Comparison of ENCODE assay signal across 9 mouse cellular contexts in genomic region chr3:108389111-108389545, GRCm38 (mm10). TPM values are rescaled to one million over a fixed set of nuclear protein-coding genes. Genes with fewer than 3 reads are reported as not detected.
A peak's percentile ranks its signal among the peaks of the same experiment; 100 is the strongest.
DNase-seq lines count a peak whose midpoint lies in the region; ATAC-seq lines count a peak whose summit lies in the region.
"Had no signal": no experiment of that assay in that cellular context is flagged by ENCODE, and none has a peak within 500 bp of the region (broad histone marks: within the 10 kb centered on the region; RNA-seq: fewer than 3 reads in every experiment).

No protein-coding gene starts in this region.

- no peak overlapping the region; the same call in 1 of the 2 replicates for H3K27ac ChIP-seq in heart, embryonic 12.5 days (ENCODE audit: poor library complexity, severe bottlenecking)
- H3K27ac ChIP-seq in kidney, embryonic 16.5 days (ENCODE audit: low read length), result no peak overlapping the region

- 0% methylated on average over 5 of the region's 5 CpGs for WGBS in heart, embryonic 12.5 days
- under 1% methylated on average over 5 of the region's 5 CpGs for WGBS in kidney, embryonic 16.5 days

- H3K4me2 ChIP-seq in heart, embryonic 12.5 days, result peak overlapping the region; percentile 44
- H3K4me2 ChIP-seq in kidney, embryonic 16.5 days (replicated peaks; ENCODE audit: low read depth, low read length), result 0 out of 2 replicates have a peak overlapping the region, but pooled peaks have one; percentile 5

- H3K9me3 ChIP-seq in heart, embryonic 12.5 days (replicated peaks), result no peaks in the 10 kb centered on the region
- H3K9me3 ChIP-seq in kidney, embryonic 16.5 days (ENCODE audit: low read length), result no peaks in the 10 kb centered on the region

- peak; percentile 78 for ATAC-seq in heart, embryonic 12.5 days (ENCODE audit: insufficient number of reproducible peaks, low FRiP score)
- ATAC-seq in kidney, embryonic 16.5 days (ENCODE audit: low FRiP score, low TSS enrichment), result peak; percentile 78
- peak; percentile 95 for ATAC-seq in monocyte, adult 5-6 weeks (replicated peaks; ENCODE audit: insufficient number of reproducible peaks, low FRiP score, low TSS enrichment, poor library complexity, severe bottlenecking)

- H3K4me1 ChIP-seq in heart, embryonic 12.5 days (replicated peaks), result peaks cover 38% of the 10 kb centered on the region
- peaks cover 36% of the 10 kb centered on the region for H3K4me1 ChIP-seq in kidney, embryonic 16.5 days (ENCODE audit: insufficient read depth, low read length)

- H3K27me3 ChIP-seq in heart, embryonic 12.5 days (replicated peaks), result peaks cover 9% of the 10 kb centered on the region
- H3K27me3 ChIP-seq in kidney, embryonic 16.5 days (ENCODE audit: insufficient read depth, low read length), result no peaks in the 10 kb centered on the region

- H3K36me3 ChIP-seq in heart, embryonic 12.5 days, result peaks cover 21% of the 10 kb centered on the region
- H3K36me3 ChIP-seq in kidney, embryonic 16.5 days (ENCODE audit: insufficient read depth, low read length), result peaks cover 18% of the 10 kb centered on the region

- no peak overlapping the region; the same call in 1 of the 2 replicates for H3K9ac ChIP-seq in heart, embryonic 12.5 days
- H3K9ac ChIP-seq in kidney, embryonic 16.5 days (replicated peaks; ENCODE audit: low read length), result peak overlapping the region; percentile 54; the same call in 1 of the 2 replicates

- no peak overlapping the region for H3K4me3 ChIP-seq in heart, embryonic 12.5 days
- no peak overlapping the region for H3K4me3 ChIP-seq in kidney, embryonic 16.5 days (ENCODE audit: low read length)
- H3K4me3 ChIP-seq: erythroblast, embryonic 14.5 days had no signal

- peak; percentile 97 for DNase-seq in CD4-positive, CD25-positive, alpha-beta regulatory T cell, adult 2 months (ENCODE audit: low read depth, low spot score)
- DNase-seq in brain, embryonic 18.5 days (ENCODE audit: low read depth, low spot score), result peak; percentile 91
- peak; percentile 84 for DNase-seq in fat pad, adult 2 months (ENCODE audit: extremely low read depth, low read depth, low spot score)
- peak; percentile 93 for DNase-seq in liver
- DNase-seq in spleen, postnatal 36 days (ENCODE audit: low spot score in 2 of 2), result peak; percentile 90 to 92

RNA-seq across cellular contexts. Expression of gene Psrc1, which starts 5.5 kb away (rescaled TPM):
- polyA plus RNA-seq in heart, embryonic 12.5 days (2016; fragmentation: Nextera tagmentation; extraction: Ambion mirVana), result 26.4 and 27.3 TPM in 2 replicates
- 47.6 and 48.8 TPM in 2 replicates for polyA plus RNA-seq in kidney, embryonic 16.5 days (2015; fragmentation: Nextera tagmentation; extraction: Ambion mirVana)
- 0.68 to 1.4 TPM (median 0.86 TPM) in 3 replicates for total RNA-seq in monocyte, adult 5-6 weeks (2017)

RNA-seq across cellular contexts. Expression of gene Mybphl, which starts 24.4 kb away (rescaled TPM):
- 35.1 and 39.8 TPM in 2 replicates for polyA plus RNA-seq in heart, embryonic 12.5 days (2016; fragmentation: Nextera tagmentation; extraction: Ambion mirVana)
- 0.14 TPM in 1 of 2 replicates, not detected in the other for polyA plus RNA-seq in kidney, embryonic 16.5 days (2015; fragmentation: Nextera tagmentation; extraction: Ambion mirVana)
- not detected in 3 replicates for total RNA-seq in monocyte, adult 5-6 weeks (2017)
- polyA plus RNA-seq: erythroblast, embryonic 14.5 days had no signal

RNA-seq across cellular contexts. Expression of gene Celsr2, which starts 26.2 kb away (rescaled TPM):
- 2.3 and 3.6 TPM in 2 replicates for polyA plus RNA-seq in heart, embryonic 12.5 days (2016; fragmentation: Nextera tagmentation; extraction: Ambion mirVana)
- 21.7 and 22.1 TPM in 2 replicates for polyA plus RNA-seq in kidney, embryonic 16.5 days (2015; fragmentation: Nextera tagmentation; extraction: Ambion mirVana)
- total RNA-seq in monocyte, adult 5-6 weeks (2017), result 0.11 to 1.8 TPM (median 0.19 TPM) in 3 replicates

RNA-seq across cellular contexts. Expression of gene Sars, which starts 55.9 kb away (rescaled TPM):
- polyA plus RNA-seq in heart, embryonic 12.5 days (2016; fragmentation: Nextera tagmentation; extraction: Ambion mirVana), result 95.8 and 98.1 TPM in 2 replicates
- 134 and 142 TPM in 2 replicates for polyA plus RNA-seq in kidney, embryonic 16.5 days (2015; fragmentation: Nextera tagmentation; extraction: Ambion mirVana)
- 120 to 326 TPM (median 130 TPM) in 3 replicates for total RNA-seq in monocyte, adult 5-6 weeks (2017)

Comparison
In these comparisons a context has a peak if more than half of its experiments do, and no peak if none do; other contexts are left out.
1. RNA of gene Mybphl, which starts 24.4 kb away (polyA plus RNA-seq): 35.1 to 39.8 TPM in heart, embryonic 12.5 days; 0.14 TPM in kidney, embryonic 16.5 days; every median in the first group is over 10 times any median in the second.
2. Peak in every context shown above with its lines, with median percentiles within 50 percentile points of each other: DNase-seq and ATAC-seq.